Mouse (Mus musculus) bone marrow macrophage, adult 2 months (primary cell): Measurements from ENCODE around the gene Rasgef1b.

ENCODE experiments used
- CTCF ChIP-seq: IDR thresholded peaks from 2 replicates; pipeline ENCODE4 v1.5.1; 2012; ENCODE audit warnings: low read depth, mild to moderate bottlenecking, low read length, moderate library complexity
- POLR2A ChIP-seq: IDR thresholded peaks from 2 replicates; pipeline ENCODE4 v1.6.1; 2012; ENCODE audit warnings: mild to moderate bottlenecking, low read depth, low read length, borderline replicate concordance

GRCm38 (mm10) chr5:99748417-99748816, 19.6 kb upstream of the Rasgef1b start:
- TF ChIP-seq POLR2A (no peak), CTCF (no peak)
